32 mouse cellular contexts compared by ENCODE assay signal in the genomic region with DNA sequence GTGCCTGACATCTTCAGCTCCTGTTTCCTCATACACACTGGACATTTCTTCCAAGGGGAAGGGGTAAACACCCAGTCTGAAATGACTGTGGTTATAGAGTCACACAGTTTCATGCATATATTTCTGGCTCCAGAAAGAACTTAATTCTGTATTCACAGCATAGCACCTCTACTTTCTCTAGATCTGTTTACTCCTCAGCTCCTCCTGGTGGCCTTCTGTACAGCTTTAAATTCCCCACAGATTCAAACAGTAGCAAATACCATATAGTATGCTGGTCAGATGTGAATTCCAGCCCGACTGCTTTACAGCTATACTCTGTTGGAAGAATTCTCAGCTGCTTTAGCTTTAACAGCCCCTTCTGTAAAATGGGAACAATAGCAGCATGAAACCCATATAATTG.
DNase-seq lines count a peak whose midpoint lies in the region; ATAC-seq and TF ChIP-seq lines count a peak whose summit lies in the region.
"Had no signal": no experiment of that assay in that cellular context is flagged by ENCODE, and none has a peak within 500 bp of the region (broad histone marks: within the 10 kb centered on the region; RNA-seq: fewer than 3 reads in every experiment).

No protein-coding gene starts in this region.

- TF ChIP-seq EP300 in CH12.LX (IDR thresholded peaks at IDR 0.05; ENCODE audit: low read length): no peak

- no peak overlapping the region for H3K4me2 ChIP-seq in kidney, postnatal 0 days (ENCODE audit: low read length)
- H3K4me2 ChIP-seq in kidney, embryonic 14.5 days (replicated peaks; ENCODE audit: low read depth, low read length): no peak overlapping the region
- no peak overlapping the region for H3K4me2 ChIP-seq in CH12.LX (ENCODE audit: insufficient read depth, low read depth, poor library complexity, severe bottlenecking)
- H3K4me2 ChIP-seq: heart, embryonic 12.5 days; hindbrain, embryonic 14.5 days; liver, embryonic 12.5 days; midbrain, embryonic 15.5 days; neural tube, embryonic 13.5 days had no signal

- no peak for ATAC-seq in kidney, postnatal 0 days (replicated peaks; ENCODE audit: low FRiP score, low read depth)
- ATAC-seq in kidney, embryonic 14.5 days (ENCODE audit: low FRiP score, low TSS enrichment): no peak
- peak; percentile 38 for ATAC-seq in megakaryocyte, adult 5-6 weeks (ENCODE audit: poor library complexity, severe bottlenecking)
- ATAC-seq: liver, embryonic 12.5 days; liver, postnatal 0 days; lung, postnatal 0 days; midbrain, embryonic 15.5 days; Patski had no signal

- H3K27ac ChIP-seq in kidney, postnatal 0 days: no peak overlapping the region
- no peak overlapping the region for H3K27ac ChIP-seq in kidney, embryonic 14.5 days (ENCODE audit: low read depth, low read length)
- H3K27ac ChIP-seq in CH12.LX (ENCODE audit: insufficient read depth, low read depth): no peak overlapping the region
- H3K27ac ChIP-seq: heart, adult 2 months; hindbrain, embryonic 14.5 days; liver, embryonic 12.5 days; macrophage; midbrain, embryonic 10.5 days; midbrain, embryonic 15.5 days; neural tube, embryonic 13.5 days; stomach, postnatal 0 days had no signal

- no peaks in the 10 kb centered on the region for H3K27me3 ChIP-seq in kidney, postnatal 0 days (ENCODE audit: insufficient read depth, low read length)
- H3K27me3 ChIP-seq in kidney, embryonic 14.5 days (ENCODE audit: control insufficient read depth, insufficient read depth, low read length): no peaks in the 10 kb centered on the region
- H3K27me3 ChIP-seq in CH12.LX (replicated peaks): no peaks in the 10 kb centered on the region
- H3K27me3 ChIP-seq: heart, embryonic 12.5 days; liver, embryonic 12.5 days; midbrain, embryonic 15.5 days; neural tube, embryonic 13.5 days; Patski had no signal

- no peak for TF ChIP-seq POLR2A in CH12.LX (IDR thresholded peaks at IDR 0.05; ENCODE audit: low read depth, low read length)

- no peaks in the 10 kb centered on the region for H3K79me2 ChIP-seq in CH12.LX (replicated peaks; ENCODE audit: control insufficient read depth, extremely low read depth, insufficient read depth, poor library complexity, severe bottlenecking)

- no peak overlapping the region for H3K4me3 ChIP-seq in kidney, postnatal 0 days (replicated peaks; ENCODE audit: low read depth, low read length)
- no peak overlapping the region for H3K4me3 ChIP-seq in kidney, embryonic 14.5 days (ENCODE audit: low read length)
- H3K4me3 ChIP-seq in CH12.LX (replicated peaks in 1 of 3; ENCODE audit: low read depth in 2 of 3, low read length in 2 of 3, poor library complexity in 1 of 3): no peak overlapping the region
- H3K4me3 ChIP-seq: erythroblast, embryonic 14.5 days; heart, adult 2 months; heart, embryonic 12.5 days; liver, embryonic 12.5 days; midbrain, embryonic 10.5 days; midbrain, embryonic 15.5 days; myocyte; neural tube, embryonic 13.5 days had no signal

- WGBS in kidney, postnatal 0 days: 71% methylated on average over 1 of the region's 1 CpGs
- 74% methylated on average over 1 of the region's 1 CpGs for WGBS in kidney, embryonic 14.5 days

- no peaks in the 10 kb centered on the region for H3K36me3 ChIP-seq in kidney, postnatal 0 days (ENCODE audit: insufficient read depth, low read length)
- H3K36me3 ChIP-seq in kidney, embryonic 14.5 days (ENCODE audit: control insufficient read depth, insufficient read depth, low read length): no peaks in the 10 kb centered on the region
- no peaks in the 10 kb centered on the region for H3K36me3 ChIP-seq in CH12.LX (replicated peaks in 1 of 2; ENCODE audit: control insufficient read depth in 1 of 2, insufficient read depth in 1 of 2, low read length in 1 of 2)
- H3K36me3 ChIP-seq: G1E; heart, embryonic 12.5 days; liver, embryonic 12.5 days; midbrain, embryonic 10.5 days; midbrain, embryonic 15.5 days; neural tube, embryonic 13.5 days had no signal

- dilution Hi-C loops in CH12.LX (cut with MboI; ENCODE audit: extremely low pct_ligation_motif_present, extremely low pct_unique_long_range_greater_than_20kb, low sequenced_read_pairs): no loop called here

- DNase-seq in kidney, postnatal 0 days (ENCODE audit: low spot score): peak; percentile 2
- DNase-seq in 3T3-L1 (ENCODE audit: low read depth, low spot score): peak; percentile 2
- no peak for DNase-seq in CH12.LX (ENCODE audit: extremely low read depth)
- DNase-seq in gastrocnemius, postnatal 10 days: no peak
- DNase-seq in gastrocnemius, postnatal 25 days: no peak
- DNase-seq: adrenal gland, postnatal 10 days; cerebellum, adult 11-12 months; cerebellum, adult 9-11 months; heart, adult 2 months; heart, postnatal 4 days; kidney, adult 18-20 months; kidney, postnatal 10 days; left cerebral cortex, postnatal 4 days; liver, postnatal 0 days; right cerebral cortex, postnatal 4 days; thymus, adult 18-20 months; thymus, postnatal 4 days had no signal

- no peak for TF ChIP-seq RAD21 in CH12.LX (IDR thresholded peaks at IDR 0.05; ENCODE audit: low read depth, low read length)

- in situ Hi-C loops in CH12.LX (cut with MboI; ENCODE audit: low pct_ligation_motif_present, low pct_unique_long_range_greater_than_20kb, low sequenced_read_pairs): no loop called here

- no peak overlapping the region for H3K9ac ChIP-seq in kidney, postnatal 0 days (ENCODE audit: low read depth, low read length)
- H3K9ac ChIP-seq in kidney, embryonic 14.5 days (ENCODE audit: low read depth, low read length): no peak overlapping the region
- no peak overlapping the region for H3K9ac ChIP-seq in CH12.LX (ENCODE audit: insufficient read depth, low read depth)
- H3K9ac ChIP-seq: heart, embryonic 12.5 days; hindbrain, embryonic 14.5 days; liver, embryonic 12.5 days; liver, postnatal 0 days; midbrain, embryonic 15.5 days; neural tube, embryonic 13.5 days had no signal

- H3K4me1 ChIP-seq in kidney, postnatal 0 days (replicated peaks; ENCODE audit: insufficient read depth, low read length): no peaks in the 10 kb centered on the region
- H3K4me1 ChIP-seq in kidney, embryonic 14.5 days (ENCODE audit: control insufficient read depth, insufficient read depth, low read length): no peaks in the 10 kb centered on the region
- H3K4me1 ChIP-seq in CH12.LX (ENCODE audit: control insufficient read depth in 1 of 2, insufficient read depth in 2 of 2): no peaks in the 10 kb centered on the region
- H3K4me1 ChIP-seq: heart, embryonic 12.5 days; liver, embryonic 12.5 days; midbrain, embryonic 10.5 days; midbrain, embryonic 15.5 days; neural tube, embryonic 13.5 days had no signal

- H3K9me3 ChIP-seq in kidney, postnatal 0 days (replicated peaks; ENCODE audit: low read length): no peaks in the 10 kb centered on the region
- no peaks in the 10 kb centered on the region for H3K9me3 ChIP-seq in kidney, embryonic 14.5 days (ENCODE audit: control insufficient read depth, low read length)
- no peaks in the 10 kb centered on the region for H3K9me3 ChIP-seq in CH12.LX (replicated peaks; ENCODE audit: low read length)
- H3K9me3 ChIP-seq: G1E; heart, embryonic 12.5 days; liver, embryonic 12.5 days; midbrain, embryonic 10.5 days; midbrain, embryonic 15.5 days; neural tube, embryonic 13.5 days had no signal

- TF ChIP-seq CTCF in kidney, postnatal 0 days (IDR thresholded peaks at IDR 0.05; ENCODE audit: low read depth): peak; percentile 39
- TF ChIP-seq CTCF in CH12.LX (conservative IDR thresholded peaks at IDR 0.05 in 1 of 2, IDR thresholded peaks at IDR 0.05 in 1 of 2; ENCODE audit: low read depth in 2 of 2, low read length in 2 of 2): peak in 1 of 2 experiments; percentile 23; a peak in 1 of 4 replicates

TF ChIP-seq in CH12.LX, 34 proteins besides CTCF, POLR2A, EP300 and RAD21:
- TF ChIP-seq JUN (IDR thresholded peaks at IDR 0.05; ENCODE audit: insufficient read depth, low read depth, low read length) (no peak), ELF1 (IDR thresholded peaks at IDR 0.05; ENCODE audit: low read depth, low read length) (no peak), NRF1 (IDR thresholded peaks at IDR 0.05; ENCODE audit: low read depth, low read length) (no peak), MAZ (IDR thresholded peaks at IDR 0.05; ENCODE audit: low read depth, low read length) (no peak), NELFE (IDR thresholded peaks at IDR 0.05; ENCODE audit: low read depth, low read length) (no peak), SIN3A (IDR thresholded peaks at IDR 0.05; ENCODE audit: low read length) (no peak), ETS1 (conservative IDR thresholded peaks at IDR 0.05; ENCODE audit: low read depth, low read length) (no peak), SMC3 (IDR thresholded peaks at IDR 0.05; ENCODE audit: low read depth, low read length) (peak; percentile 20; the same call in 1 of the 2 replicates)

Comparison
In these comparisons a context has a peak if more than half of its experiments do, and no peak if none do; other contexts are left out.
1. DNase-seq: peak in kidney, postnatal 0 days (single experiment) and 3T3-L1 (single experiment); none in CH12.LX (single experiment), gastrocnemius, postnatal 10 days (single experiment) and gastrocnemius, postnatal 25 days (single experiment).